ENCODE assay signal across 7 mouse cellular contexts in the genomic region with DNA sequence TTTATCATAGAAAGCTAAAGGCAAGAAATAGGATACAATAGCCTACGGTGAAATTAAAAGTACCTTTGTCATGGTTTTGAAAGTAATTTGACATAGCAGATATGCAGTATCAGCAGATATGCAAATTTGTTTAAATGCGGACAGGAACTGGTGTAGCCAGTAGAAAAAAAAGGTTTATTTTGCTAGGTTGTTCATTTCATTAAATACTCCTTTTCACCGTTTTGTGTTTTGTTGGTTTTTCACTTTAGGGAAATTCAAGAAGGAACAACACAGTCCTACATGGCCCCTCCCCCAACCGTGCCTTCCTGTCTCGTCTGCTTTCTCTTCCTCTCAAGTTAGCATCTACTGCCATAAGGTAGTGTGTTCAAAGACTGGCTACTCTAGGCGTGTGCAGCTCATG. TPM values are rescaled to one million over a fixed set of nuclear protein-coding genes. Genes with fewer than 3 reads are reported as not detected.
DNase-seq lines count a peak whose midpoint lies in the region; ATAC-seq and TF ChIP-seq lines count a peak whose summit lies in the region.

No protein-coding gene starts in this region.

- H3K4me2 ChIP-seq in forebrain, embryonic 13.5 days = peak overlapping the region; percentile 79
- peak overlapping the region; percentile 82 for H3K4me2 ChIP-seq in liver, postnatal 0 days (ENCODE audit: low read depth, low read length)
- peak overlapping the region; percentile 73 for H3K4me2 ChIP-seq in neural tube, embryonic 15.5 days

- DNase-seq in B cell, adult 2 months = peak; percentile 76 to 81
- DNase-seq in liver, postnatal 0 days = peak; percentile 63
- DNase-seq in yolk sac, embryonic 10.5 days (ENCODE audit: low spot score) = no peak

- peaks cover 31% of the 10 kb centered on the region for H3K4me1 ChIP-seq in E14TG2a.4 (replicated peaks; ENCODE audit: low read depth, low read length)
- peaks cover 26% of the 10 kb centered on the region for H3K4me1 ChIP-seq in forebrain, embryonic 13.5 days
- H3K4me1 ChIP-seq in liver, postnatal 0 days (ENCODE audit: insufficient read depth) = peaks cover 6% of the 10 kb centered on the region; the same call in 1 of the 2 replicates
- H3K4me1 ChIP-seq in neural tube, embryonic 15.5 days = peaks cover 26% of the 10 kb centered on the region

- no peak for TF ChIP-seq EP300 in liver, postnatal 0 days (IDR thresholded peaks at IDR 0.05; ENCODE audit: low read depth)

- no peak overlapping the region for H3K9ac ChIP-seq in forebrain, embryonic 13.5 days
- peak overlapping the region; percentile 90; the same call in 1 of the 2 replicates for H3K9ac ChIP-seq in liver, postnatal 0 days (replicated peaks)
- no peak overlapping the region for H3K9ac ChIP-seq in neural tube, embryonic 15.5 days (replicated peaks)

- no peak overlapping the region for H3K27ac ChIP-seq in forebrain, embryonic 13.5 days
- peak overlapping the region; percentile 98; the same call in 1 of the 2 replicates for H3K27ac ChIP-seq in liver, postnatal 0 days (ENCODE audit: low read depth)
- no peak overlapping the region for H3K27ac ChIP-seq in neural tube, embryonic 15.5 days (replicated peaks)

- no peak for ATAC-seq in forebrain, embryonic 13.5 days
- peak; percentile 43 for ATAC-seq in inflammation-experienced regulatory T-cells, adult 6 months
- no peak for ATAC-seq in liver, postnatal 0 days
- no peak for ATAC-seq in neural tube, embryonic 15.5 days (ENCODE audit: low FRiP score)

- no peaks in the 10 kb centered on the region for H3K9me3 ChIP-seq in E14TG2a.4 (ENCODE audit: low read length)
- H3K9me3 ChIP-seq in forebrain, embryonic 13.5 days (replicated peaks) = no peaks in the 10 kb centered on the region
- H3K9me3 ChIP-seq in liver, postnatal 0 days (ENCODE audit: low read length) = no peaks in the 10 kb centered on the region
- no peaks in the 10 kb centered on the region for H3K9me3 ChIP-seq in neural tube, embryonic 15.5 days (replicated peaks)

- H3K27me3 ChIP-seq in E14TG2a.4 (ENCODE audit: insufficient read depth, low read length) = no peaks in the 10 kb centered on the region
- H3K27me3 ChIP-seq in forebrain, embryonic 13.5 days = no peaks in the 10 kb centered on the region
- H3K27me3 ChIP-seq in liver, postnatal 0 days (ENCODE audit: insufficient read depth, low read length) = no peaks in the 10 kb centered on the region
- no peaks in the 10 kb centered on the region for H3K27me3 ChIP-seq in neural tube, embryonic 15.5 days (replicated peaks)

- WGBS in forebrain, embryonic 13.5 days = 32% methylated on average over 6 of the region's 6 CpGs
- WGBS in liver, postnatal 0 days (ENCODE audit: insufficient replicate concordance) = 8% methylated on average over 6 of the region's 6 CpGs
- WGBS in neural tube, embryonic 15.5 days = 24% methylated on average over 6 of the region's 6 CpGs

- H3K36me3 ChIP-seq in E14TG2a.4 (ENCODE audit: insufficient read depth, low read length) = peaks cover 11% of the 10 kb centered on the region
- peaks cover 18% of the 10 kb centered on the region; the same call in 1 of the 2 replicates for H3K36me3 ChIP-seq in forebrain, embryonic 13.5 days (ENCODE audit: poor library complexity, severe bottlenecking)
- H3K36me3 ChIP-seq in liver, postnatal 0 days (replicated peaks; ENCODE audit: insufficient read depth, low read length) = peaks cover 8% of the 10 kb centered on the region; the same call in 1 of the 2 replicates
- H3K36me3 ChIP-seq in neural tube, embryonic 15.5 days = peaks cover 21% of the 10 kb centered on the region

- TF ChIP-seq CTCF in E14TG2a.4 (conservative IDR thresholded peaks at IDR 0.05; ENCODE audit: low read length) = no peak
- TF ChIP-seq CTCF in liver, postnatal 0 days (IDR thresholded peaks at IDR 0.05; ENCODE audit: low read depth) = no peak

- peak overlapping the region; percentile 93 for H3K4me3 ChIP-seq in E14TG2a.4 (replicated peaks; ENCODE audit: low read length)
- peak overlapping the region; percentile 94 for H3K4me3 ChIP-seq in forebrain, embryonic 13.5 days
- peak overlapping the region; percentile 90 for H3K4me3 ChIP-seq in liver, postnatal 0 days (ENCODE audit: low read depth, low read length)
- peak overlapping the region; percentile 74 for H3K4me3 ChIP-seq in neural tube, embryonic 15.5 days (replicated peaks)

RNA-seq across cellular contexts. Expression of a gene that starts 1.4 kb away (rescaled TPM):
- polyA plus RNA-seq in forebrain, embryonic 13.5 days (2015; fragmentation: Nextera tagmentation; extraction: Ambion mirVana) = 115 and 117 TPM in 2 replicates
- 100 to 1,000 TPM in 1 of 3 experiments, 10 to 100 TPM in 2; 73.2 to 103 (median 86.4) TPM for polyA plus RNA-seq in inflammation-experienced regulatory T-cells, adult 6 months (2017; shearing (Covaris generic))
- 22.1 and 22.8 TPM in 2 replicates for polyA plus RNA-seq in liver, postnatal 0 days (2015; fragmentation: Nextera tagmentation; extraction: Ambion mirVana)
- 82.9 and 89.1 TPM in 2 replicates for polyA plus RNA-seq in neural tube, embryonic 15.5 days (2015; fragmentation: Nextera tagmentation; extraction: Ambion mirVana)
